Mouse (Mus musculus) cerebellum, adult (tissue): ENCODE measurements around the gene Pitpnm1.

Experiments
- ATAC-seq: cut with Nextera tagmentation; 2 replicates; pipeline ENCODE4 v1.9.2; 2017; ENCODE audit warnings: mild to moderate bottlenecking, moderate library complexity, mixed read lengths; ENCODE audit not compliant: insufficient number of reproducible peaks, low FRiP score, low TSS enrichment

Pitpnm1 gene

DNA sequence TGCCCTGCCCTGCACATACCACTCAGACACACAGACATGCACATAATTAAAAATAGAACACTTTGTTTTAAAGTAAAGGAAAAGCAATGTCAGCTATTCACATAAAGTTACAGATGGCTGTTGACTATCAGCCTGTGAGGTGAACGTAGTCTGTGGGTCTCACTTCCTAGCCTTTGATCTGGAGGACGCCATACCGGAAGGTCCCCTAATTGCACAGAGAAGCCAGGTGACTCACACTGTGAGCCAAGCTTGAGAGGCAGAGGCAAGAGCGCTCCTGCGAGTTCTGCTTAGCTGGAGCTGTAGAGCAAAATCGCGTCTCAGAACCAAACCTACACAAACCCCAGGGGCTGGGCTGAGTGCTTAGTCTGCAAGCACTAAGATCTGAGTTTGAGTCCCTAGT lies 6.0 kb upstream of the Pitpnm1 start:
- no peak for ATAC-seq

DNA sequence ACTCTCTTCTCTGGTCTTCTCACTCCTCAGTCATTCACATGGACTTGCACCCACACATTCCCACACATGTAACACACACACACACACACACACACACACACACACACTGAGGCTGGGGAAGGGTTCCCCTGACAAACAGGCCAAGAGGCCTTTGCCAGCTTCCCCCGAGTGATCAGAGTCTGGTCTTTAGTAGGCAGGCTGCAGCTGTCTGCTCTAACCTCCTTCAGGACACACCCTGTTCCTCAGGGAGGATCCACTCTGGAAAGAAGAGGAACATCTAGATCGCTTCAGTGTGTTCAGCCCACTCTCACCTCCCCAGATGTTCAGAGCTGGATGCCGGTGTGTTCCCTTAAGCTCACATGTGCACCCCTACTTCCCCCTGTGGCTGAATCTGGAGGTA lies 5.5 kb upstream of the Pitpnm1 start:
- ATAC-seq = no peak

GRCm38 (mm10) chr19:4094774-4095303 lies 5.0 kb upstream of the Pitpnm1 start:
- ATAC-seq = no peak

- no peak for ATAC-seq
Measured at GRCm38 (mm10) chr19:4095802-4096201, 4.0 kb upstream of the Pitpnm1 start.

- peak; percentile 76 for ATAC-seq
Measured at GRCm38 (mm10) chr19:4096642-4097440, 3.0 kb upstream of the Pitpnm1 start, which contains the start of gene Cdk2ap2. Gene Cdk2ap2, plus strand, starts transcription at chr19:4097182.

DNA sequence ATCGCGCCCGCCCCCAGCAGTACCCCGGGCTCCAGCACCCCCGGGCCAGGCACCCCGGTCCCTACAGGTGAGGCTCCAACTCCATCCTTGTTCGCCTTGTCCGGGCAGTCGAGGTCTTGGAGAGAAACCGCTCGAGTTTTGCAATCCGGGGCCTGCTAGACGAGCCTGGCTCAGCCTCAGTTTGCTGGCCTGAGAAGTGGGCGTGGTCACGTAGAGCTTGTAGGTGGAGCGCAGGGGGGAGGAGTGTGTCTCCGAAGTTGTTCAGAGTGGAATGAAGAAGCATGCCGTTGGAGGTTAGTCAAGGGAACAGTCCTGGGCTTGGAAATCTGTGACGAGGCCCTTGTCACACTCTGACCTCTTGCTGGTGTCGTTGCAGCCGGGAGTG lies 2.4 kb upstream of the Pitpnm1 start:
- ATAC-seq = 0 out of 2 replicates have a peak, but pooled peaks have one; percentile 3

DNA sequence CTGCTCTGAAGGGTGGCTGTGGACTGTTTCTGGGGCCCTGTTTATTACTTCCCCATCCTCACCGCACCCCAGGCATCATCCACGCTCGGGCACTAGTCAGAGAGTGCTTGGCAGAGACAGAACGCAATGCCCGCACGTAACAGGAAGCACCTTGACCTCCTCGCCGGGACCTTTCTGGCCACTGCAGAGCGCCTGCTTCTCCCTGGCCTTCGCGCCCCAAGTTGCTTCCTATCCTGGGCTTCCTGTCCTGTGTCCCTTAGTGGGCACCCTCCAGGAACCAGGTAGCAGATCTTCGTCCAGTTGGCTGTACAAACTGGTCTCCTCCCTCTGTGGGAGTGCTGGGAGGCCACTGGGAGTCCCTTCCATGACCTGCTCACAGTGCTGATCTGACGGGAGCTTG lies 1.4 kb upstream of the Pitpnm1 start:
- ATAC-seq = no peak

- ATAC-seq = peak; percentile 15; the same call in 1 of the 2 replicates
Measured at GRCm38 (mm10) chr19:4099056-4099455, 742 bp upstream of the Pitpnm1 start.

DNA sequence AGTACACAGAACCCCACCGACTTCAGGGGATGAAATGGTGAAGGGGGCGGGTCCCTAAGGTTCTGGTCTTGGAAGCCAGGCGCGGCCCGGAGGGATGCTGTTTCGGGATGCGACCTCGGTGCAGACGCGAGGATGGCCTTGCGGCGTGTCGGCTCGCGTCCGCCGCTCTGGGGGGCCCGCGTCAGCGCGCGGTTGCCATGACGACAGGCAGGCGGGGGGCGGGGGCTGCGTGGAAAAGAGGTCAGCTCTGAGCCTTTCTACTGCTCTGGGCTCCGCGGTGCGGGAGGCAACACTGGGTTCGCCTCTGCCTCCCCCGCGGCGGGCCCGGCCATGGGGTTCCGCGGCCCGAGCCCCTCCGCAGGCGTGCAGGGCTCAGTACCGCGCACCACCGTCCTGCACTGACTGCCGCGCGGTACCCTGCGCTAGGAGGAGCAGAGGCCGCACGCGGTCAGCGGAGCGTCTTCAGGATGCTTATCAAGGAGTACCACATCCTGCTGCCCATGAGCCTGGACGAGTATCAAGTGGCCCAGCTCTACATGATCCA lies 992 bp downstream of the Pitpnm1 start:
- no peak for ATAC-seq

- ATAC-seq = no peak
Measured at GRCm38 (mm10) chr19:4101466-4101865, 1.7 kb downstream of the Pitpnm1 start.

GRCm38 (mm10) chr19:4102049-4102448 lies 2.3 kb downstream of the Pitpnm1 start:
- ATAC-seq = no peak

GRCm38 (mm10) chr19:4102626-4103025 lies 2.8 kb downstream of the Pitpnm1 start:
- ATAC-seq = no peak; the same call in 1 of the 2 replicates

DNA sequence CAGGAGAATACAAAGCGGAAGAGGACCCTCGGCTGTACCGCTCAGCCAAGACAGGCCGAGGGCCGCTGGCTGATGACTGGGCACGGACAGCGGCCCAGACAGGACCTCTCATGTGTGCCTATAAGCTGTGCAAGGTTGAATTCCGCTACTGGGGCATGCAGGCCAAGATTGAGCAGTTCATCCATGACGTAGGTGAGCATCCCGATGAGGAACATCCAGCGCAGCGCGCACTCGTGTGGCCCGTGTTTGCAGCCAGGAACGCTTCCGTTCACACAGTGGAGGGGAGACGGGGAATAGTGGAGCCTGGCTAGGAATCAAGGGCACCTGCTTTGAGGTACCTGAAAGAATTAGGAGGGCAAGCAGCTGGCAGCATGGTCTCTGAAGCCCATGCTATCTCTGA lies 3.5 kb downstream of the Pitpnm1 start:
- ATAC-seq = no peak

DNA sequence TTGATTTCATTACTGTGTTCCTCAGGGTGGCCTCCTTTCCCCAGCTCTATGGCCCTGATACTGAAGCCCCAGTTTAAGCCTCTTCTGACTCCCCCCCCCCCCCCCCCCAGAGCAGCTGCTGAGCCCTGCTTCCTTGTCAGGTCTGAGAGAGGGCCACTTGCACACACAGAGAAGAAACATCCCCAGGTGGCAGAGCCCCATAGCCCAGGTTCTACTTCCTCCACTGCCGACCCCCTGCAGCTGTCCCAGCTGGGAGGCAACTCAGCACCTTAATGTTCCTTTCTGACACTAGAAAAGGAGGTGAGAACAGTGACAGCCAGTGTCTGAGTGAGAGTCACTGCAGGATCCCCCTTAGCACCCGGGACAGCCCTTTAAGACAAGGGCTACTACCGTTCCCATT lies 4.0 kb downstream of the Pitpnm1 start:
- ATAC-seq = no peak

- ATAC-seq = no peak
Measured at GRCm38 (mm10) chr19:4104675-4105194, 4.9 kb downstream of the Pitpnm1 start.

DNA sequence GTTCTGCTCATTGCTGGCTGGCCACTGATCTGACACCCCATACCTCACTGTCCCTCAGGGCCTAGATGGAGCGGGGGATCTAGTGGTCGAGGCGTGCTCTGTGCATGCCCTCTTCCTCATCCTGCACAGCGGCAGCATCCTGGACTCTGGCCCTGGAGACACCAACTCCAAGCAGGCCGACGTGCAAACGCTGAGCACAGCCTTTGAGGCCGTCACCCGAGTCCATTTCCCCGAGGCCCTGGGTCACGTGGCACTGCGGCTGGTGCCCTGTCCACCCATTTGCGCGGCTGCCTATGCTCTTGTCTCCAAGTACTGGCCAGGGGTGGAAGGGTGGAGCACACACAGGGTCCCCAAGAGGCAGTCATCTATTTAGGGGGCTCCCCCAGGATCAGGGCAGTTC lies 6.9 kb downstream of the Pitpnm1 start:
- no peak for ATAC-seq

GRCm38 (mm10) chr19:4108535-4108934 lies 8.7 kb downstream of the Pitpnm1 start:
- ATAC-seq = no peak

DNA sequence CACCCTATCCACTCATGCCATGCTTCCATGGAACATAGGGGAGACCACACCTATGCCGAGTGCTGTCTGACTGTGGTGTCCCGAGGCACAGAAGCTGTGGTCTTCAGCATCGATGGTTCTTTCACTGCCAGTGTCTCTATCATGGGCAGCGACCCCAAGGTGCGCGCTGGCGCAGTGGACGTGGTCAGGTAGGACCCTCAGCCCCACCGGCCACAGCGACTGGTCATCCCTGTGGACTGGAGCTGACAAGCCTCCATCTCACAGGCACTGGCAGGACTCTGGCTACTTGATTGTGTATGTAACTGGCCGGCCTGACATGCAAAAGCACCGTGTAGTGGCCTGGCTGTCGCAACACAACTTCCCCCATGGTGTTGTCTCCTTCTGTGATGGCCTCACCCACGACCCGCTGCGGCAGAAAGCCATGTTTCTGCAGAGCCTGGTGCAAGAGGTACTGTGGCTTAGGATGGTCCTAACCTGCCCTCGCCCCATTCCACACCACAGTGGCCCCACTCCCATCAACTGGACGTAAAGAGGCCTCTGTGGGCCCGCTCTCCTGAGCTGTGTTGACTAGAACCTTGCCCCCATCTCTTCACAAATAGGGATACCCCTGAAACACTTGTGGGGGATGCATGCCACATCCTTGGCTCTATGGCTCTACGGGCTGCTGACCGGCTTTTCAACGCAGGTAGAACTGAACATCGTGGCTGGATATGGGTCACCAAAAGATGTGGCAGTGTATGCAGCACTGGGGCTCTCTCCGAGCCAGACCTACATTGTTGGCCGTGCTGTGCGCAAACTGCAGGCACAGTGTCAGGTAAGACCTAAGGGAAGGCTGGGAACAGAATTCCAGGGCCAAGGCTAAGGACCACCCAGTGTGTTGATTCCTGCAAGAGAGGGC lies 12.5 kb downstream of the Pitpnm1 start:
- ATAC-seq = no peak

DNA sequence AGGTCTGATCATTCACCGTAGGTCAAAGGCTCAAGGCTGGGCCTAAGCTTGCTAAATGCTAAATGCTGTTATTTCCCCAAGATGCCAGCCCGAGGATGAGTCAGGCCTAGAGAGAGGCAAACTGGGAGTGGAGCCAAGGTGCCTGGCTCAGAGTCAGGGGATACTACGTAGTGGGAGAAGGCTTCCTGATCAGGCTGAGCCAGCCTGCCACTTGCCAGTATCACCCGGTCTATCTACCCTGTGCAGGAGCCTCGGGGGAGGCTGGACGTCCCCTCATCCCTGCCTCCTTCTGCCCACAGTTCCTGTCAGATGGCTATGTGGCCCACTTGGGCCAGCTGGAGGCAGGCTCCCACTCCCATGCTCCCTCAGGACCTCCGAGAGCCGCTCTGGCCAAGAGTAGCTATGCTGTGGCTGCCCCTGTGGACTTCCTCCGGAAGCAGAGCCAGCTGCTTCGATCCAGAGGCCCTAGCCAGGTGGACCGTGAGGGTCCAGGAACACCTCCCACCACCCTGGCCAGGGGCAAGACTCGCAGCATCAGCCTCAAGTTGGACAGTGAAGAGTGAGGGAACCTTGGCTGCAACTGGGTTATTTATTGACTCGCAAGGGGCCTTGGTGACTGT lies 13.5 kb downstream of the Pitpnm1 start:
- peak; percentile 69 for ATAC-seq

GRCm38 (mm10) chr19:4113806-4114230 lies 14.0 kb downstream of the Pitpnm1 start:
- ATAC-seq = no peak
